Mouse (Mus musculus): ENCODE results near the gene Rhbg. TPM values are rescaled to one million over a fixed set of nuclear protein-coding genes. Genes with fewer than 3 reads are reported as not detected.

Gene Rhbg
- polyA plus RNA-seq, 1 experiment from 2014 or later = 19.4 TPM

DNA sequence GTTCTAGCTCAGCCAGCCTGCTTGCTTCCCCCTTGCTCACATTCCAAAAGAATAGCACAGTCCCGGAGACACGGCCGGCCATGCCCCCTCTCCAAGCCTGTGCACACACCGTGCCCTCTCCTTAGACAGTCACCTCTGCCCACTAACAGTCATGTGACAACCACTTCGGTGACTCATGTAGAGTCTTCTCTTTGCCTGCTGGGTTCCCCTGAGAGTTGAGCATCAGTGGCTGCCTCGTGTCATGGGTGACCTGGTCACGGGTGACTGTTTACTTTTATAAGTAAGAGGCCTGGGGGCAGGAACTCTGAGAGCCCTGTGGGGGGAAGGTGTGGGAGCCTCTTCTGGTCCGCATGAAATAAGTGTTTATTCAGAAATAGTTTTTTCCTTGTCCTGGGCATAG lies 20.5 kb downstream of the Rhbg start:
- Histone ChIP-seq H3K4me3 (ENCODE audit: low read depth, low read length) (no peak overlapping the region), H3K4me2 (replicated peaks; ENCODE audit: low read depth) (no peak overlapping the region), H3K4me1 (replicated peaks; ENCODE audit: control insufficient read depth, insufficient read depth) (no peaks in the 10 kb centered on the region), H3K27ac (replicated peaks) (no peak overlapping the region), H3K9me3 (ENCODE audit: control insufficient read depth, low read length) (no peaks in the 10 kb centered on the region), H3K27me3 (ENCODE audit: control insufficient read depth, insufficient read depth, low read length) (no peaks in the 10 kb centered on the region; the same call in 1 of the 2 replicates), H3K36me3 (ENCODE audit: control insufficient read depth, insufficient read depth, low read length) (no peaks in the 10 kb centered on the region), H3K9ac (ENCODE audit: low read length) (no peak overlapping the region)
- WGBS = 54% methylated on average over 8 of the region's 8 CpGs
- DNase-seq (ENCODE audit: low spot score) (no peak), ATAC-seq (ENCODE audit: low FRiP score, low TSS enrichment) (no peak)
- TF ChIP-seq CTCF (IDR thresholded peaks at IDR 0.05; ENCODE audit: low read depth) = no peak
- no peak for TF ChIP-seq EP300 (optimal IDR thresholded peaks at IDR 0.05)

DNA sequence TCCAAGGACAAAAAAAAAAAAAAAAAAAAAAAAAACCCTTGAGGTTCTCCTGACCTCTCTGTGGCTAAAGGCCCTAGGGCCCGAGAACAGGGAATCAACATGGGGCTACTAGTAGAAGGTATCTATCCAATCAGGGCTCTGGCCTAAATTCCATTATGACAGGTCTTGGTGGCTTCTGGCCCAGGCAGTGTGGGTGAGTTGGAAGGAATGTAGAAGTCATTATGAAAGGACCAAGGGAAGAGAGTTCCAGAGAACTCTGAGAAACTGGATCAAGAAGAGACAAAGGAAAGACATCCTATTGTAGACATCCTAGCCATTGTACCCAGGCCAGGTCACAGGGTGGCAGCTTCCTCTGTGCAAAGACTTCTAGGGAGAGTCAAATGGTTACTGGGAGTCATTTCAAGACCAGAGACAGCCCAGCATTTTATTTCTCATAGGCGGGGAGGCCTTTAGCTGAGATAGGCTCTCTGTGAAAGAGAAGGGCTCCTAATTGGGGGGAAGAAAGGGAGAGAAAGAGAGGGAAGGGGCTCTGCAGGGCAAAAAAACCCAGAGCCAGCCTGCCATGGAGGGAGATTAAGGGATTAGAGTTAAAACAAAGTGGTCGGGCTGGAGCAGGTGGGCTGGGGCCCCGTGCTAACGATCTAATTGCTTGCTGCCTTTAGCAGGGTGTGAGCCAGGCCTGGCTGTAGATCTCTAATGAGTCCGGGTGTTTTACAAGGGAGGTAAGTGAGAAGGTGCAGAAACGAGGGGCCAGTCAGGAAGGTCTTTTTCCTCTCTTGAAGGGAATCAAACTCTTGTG lies 21.5 kb downstream of the Rhbg start:
- WGBS = 32% methylated on average over 7 of the region's 7 CpGs
- ATAC-seq (ENCODE audit: low FRiP score, low TSS enrichment) (no peak), DNase-seq (ENCODE audit: low spot score) (no peak)
- no peak for TF ChIP-seq CTCF (IDR thresholded peaks at IDR 0.05; ENCODE audit: low read depth)
- no peak for TF ChIP-seq EP300 (optimal IDR thresholded peaks at IDR 0.05)
- Histone ChIP-seq H3K36me3 (ENCODE audit: control insufficient read depth, insufficient read depth, low read length) (no peaks in the 10 kb centered on the region), H3K4me3 (ENCODE audit: low read depth, low read length) (no peak overlapping the region), H3K9ac (ENCODE audit: low read length) (no peak overlapping the region), H3K4me1 (replicated peaks; ENCODE audit: control insufficient read depth, insufficient read depth) (no peaks in the 10 kb centered on the region), H3K4me2 (replicated peaks; ENCODE audit: low read depth) (no peak overlapping the region), H3K9me3 (ENCODE audit: control insufficient read depth, low read length) (no peaks in the 10 kb centered on the region), H3K27ac (replicated peaks) (no peak overlapping the region), H3K27me3 (ENCODE audit: control insufficient read depth, insufficient read depth, low read length) (no peaks in the 10 kb centered on the region; the same call in 1 of the 2 replicates)

DNA sequence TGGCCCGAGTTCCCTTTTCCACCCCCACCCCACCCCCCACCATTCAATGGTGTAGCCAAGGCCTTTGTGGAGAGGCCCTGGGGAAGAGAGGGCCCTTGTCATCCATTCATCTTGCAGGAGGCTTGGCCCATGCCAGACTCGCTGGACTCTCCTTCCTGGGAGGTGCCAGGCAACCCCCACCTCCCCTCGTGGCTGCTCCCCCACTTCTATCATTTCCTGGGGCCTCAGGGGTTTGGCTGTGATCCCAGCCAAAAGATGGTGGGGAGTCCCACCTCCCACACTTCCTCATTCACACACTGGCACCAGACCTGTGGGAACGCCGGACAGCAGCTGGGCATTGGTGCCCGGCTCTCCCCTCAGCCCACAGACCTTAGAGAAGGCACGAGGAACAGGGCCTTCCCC lies 22.2 kb downstream of the Rhbg start:
- Histone ChIP-seq H3K9me3 (ENCODE audit: control insufficient read depth, low read length) (no peaks in the 10 kb centered on the region), H3K9ac (ENCODE audit: low read length) (no peak overlapping the region), H3K4me3 (ENCODE audit: low read depth, low read length) (no peak overlapping the region), H3K4me1 (replicated peaks; ENCODE audit: control insufficient read depth, insufficient read depth) (no peaks in the 10 kb centered on the region), H3K27ac (replicated peaks) (no peak overlapping the region), H3K27me3 (ENCODE audit: control insufficient read depth, insufficient read depth, low read length) (no peaks in the 10 kb centered on the region; the same call in 1 of the 2 replicates), H3K4me2 (replicated peaks; ENCODE audit: low read depth) (no peak overlapping the region), H3K36me3 (ENCODE audit: control insufficient read depth, insufficient read depth, low read length) (no peaks in the 10 kb centered on the region)
- DNase-seq (ENCODE audit: low spot score) = no peak
- 53% methylated on average over 7 of the region's 7 CpGs for WGBS
- TF ChIP-seq CTCF (IDR thresholded peaks at IDR 0.05; ENCODE audit: low read depth) = no peak
- no peak for TF ChIP-seq EP300 (optimal IDR thresholded peaks at IDR 0.05)
- ATAC-seq (ENCODE audit: low FRiP score, low TSS enrichment) = no peak

DNA sequence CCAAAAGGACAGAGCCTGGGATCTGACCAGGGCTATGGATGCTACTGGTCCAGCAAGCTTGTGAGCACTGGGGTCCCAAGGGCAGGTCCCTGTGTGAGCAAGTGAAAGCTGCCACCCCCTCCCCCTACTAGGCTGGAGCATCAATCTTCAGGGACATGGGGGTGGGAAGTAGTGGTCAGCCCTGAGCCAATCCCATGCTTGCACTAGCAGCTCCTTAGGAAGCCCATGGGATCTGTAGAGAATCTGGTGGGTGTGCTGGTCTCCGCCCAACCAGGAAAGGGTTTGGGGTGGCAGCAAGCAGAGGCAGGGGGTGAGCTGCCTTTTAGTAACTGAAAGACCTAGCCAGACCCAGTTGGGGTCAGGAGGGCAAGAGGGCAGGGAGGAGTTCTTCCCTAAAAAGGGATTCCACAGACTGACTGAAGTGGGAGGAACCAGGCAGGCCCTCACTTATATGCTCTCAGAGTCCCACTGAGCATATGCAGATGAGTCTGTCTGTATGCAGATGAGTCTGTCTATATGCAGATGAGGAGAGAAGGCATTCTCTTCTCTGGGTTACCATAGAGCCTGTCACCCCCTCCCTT lies 23.4 kb downstream of the Rhbg start:
- TF ChIP-seq CTCF (IDR thresholded peaks at IDR 0.05; ENCODE audit: low read depth) (no peak), EP300 (optimal IDR thresholded peaks at IDR 0.05) (no peak)
- Histone ChIP-seq H3K4me2 (replicated peaks; ENCODE audit: low read depth) (no peak overlapping the region), H3K4me1 (replicated peaks; ENCODE audit: control insufficient read depth, insufficient read depth) (no peaks in the 10 kb centered on the region), H3K4me3 (ENCODE audit: low read depth, low read length) (no peak overlapping the region), H3K36me3 (ENCODE audit: control insufficient read depth, insufficient read depth, low read length) (no peaks in the 10 kb centered on the region), H3K27me3 (ENCODE audit: control insufficient read depth, insufficient read depth, low read length) (no peaks in the 10 kb centered on the region; the same call in 1 of the 2 replicates), H3K27ac (replicated peaks) (no peak overlapping the region), H3K9me3 (ENCODE audit: control insufficient read depth, low read length) (no peaks in the 10 kb centered on the region), H3K9ac (ENCODE audit: low read length) (no peak overlapping the region)
- 42% methylated on average over 1 of the region's 1 CpGs for WGBS
- ATAC-seq (ENCODE audit: low FRiP score, low TSS enrichment) = no peak
- no peak for DNase-seq (ENCODE audit: low spot score)

DNA sequence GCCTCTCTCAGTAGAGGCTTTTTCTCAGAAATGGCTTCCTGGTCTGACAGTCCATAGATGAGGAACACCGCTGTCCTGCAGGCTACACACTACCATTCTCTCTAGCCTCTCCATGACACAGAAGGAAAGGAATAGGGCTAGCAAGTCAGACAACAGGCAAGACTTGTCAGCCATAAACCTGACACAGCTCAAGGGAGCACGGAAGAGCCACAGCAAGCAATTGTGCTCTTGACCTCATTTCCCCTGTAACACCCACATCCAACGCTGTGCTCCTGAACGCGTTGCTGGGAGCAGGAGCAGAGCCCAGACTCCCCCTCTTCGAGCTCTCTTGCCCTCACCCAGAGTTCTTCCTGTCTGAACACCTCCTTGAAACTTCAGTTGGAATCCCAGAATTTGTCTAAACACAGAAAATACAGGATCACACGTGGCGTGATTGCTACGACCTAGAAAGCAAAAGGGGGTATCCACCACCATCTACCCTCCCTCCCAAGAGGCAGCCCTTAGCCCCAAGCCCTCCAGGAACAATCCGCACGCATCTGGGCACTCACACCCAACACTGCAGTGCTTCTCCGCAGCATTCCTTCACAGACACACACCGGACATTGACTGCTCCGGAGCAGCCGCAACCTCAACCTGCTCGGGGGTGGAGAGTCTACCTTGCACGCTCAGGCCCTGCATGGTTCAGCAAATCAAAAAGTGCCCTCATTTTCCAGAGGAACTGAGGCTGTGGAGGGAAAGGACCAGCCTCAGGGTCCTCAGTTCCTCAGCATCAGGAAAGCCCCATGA lies 24.1 kb downstream of the Rhbg start:
- no peaks in the 10 kb centered on the region; the same call in 1 of the 2 replicates for H3K27me3 ChIP-seq (ENCODE audit: control insufficient read depth, insufficient read depth, low read length)
- no peak overlapping the region for H3K4me2 ChIP-seq (replicated peaks; ENCODE audit: low read depth)
- 45% methylated on average over 17 of the region's 17 CpGs for WGBS
- no peaks in the 10 kb centered on the region for H3K36me3 ChIP-seq (ENCODE audit: control insufficient read depth, insufficient read depth, low read length)
- H3K27ac ChIP-seq (replicated peaks) = no peak overlapping the region
- ATAC-seq (ENCODE audit: low FRiP score, low TSS enrichment) (no peak), DNase-seq (ENCODE audit: low spot score) (no peak)
- TF ChIP-seq EP300 (optimal IDR thresholded peaks at IDR 0.05) (no peak), CTCF (IDR thresholded peaks at IDR 0.05; ENCODE audit: low read depth) (no peak)
- no peak overlapping the region for H3K9ac ChIP-seq (ENCODE audit: low read length)
- H3K4me3 ChIP-seq (ENCODE audit: low read depth, low read length) = no peak overlapping the region
- no peaks in the 10 kb centered on the region for H3K9me3 ChIP-seq (ENCODE audit: control insufficient read depth, low read length)
- no peaks in the 10 kb centered on the region for H3K4me1 ChIP-seq (replicated peaks; ENCODE audit: control insufficient read depth, insufficient read depth)

All from stomach, postnatal 0 days (tissue).